ENCODE assay signal across 8 mouse cellular contexts in genomic region chr5:110230401-110230779, GRCm38 (mm10). TPM values are rescaled to one million over a fixed set of nuclear protein-coding genes. Genes with fewer than 3 reads are reported as not detected.
DNase-seq lines count a peak whose midpoint lies in the region; ATAC-seq and TF ChIP-seq lines count a peak whose summit lies in the region.

No protein-coding gene starts in this region.

- H3K4me3 ChIP-seq in cerebellum, adult 2 months (replicated peaks; ENCODE audit: insufficient read depth, low read depth, low read length): peak overlapping the region; percentile 93
- peak overlapping the region; percentile 88 for H3K4me3 ChIP-seq in thymus, adult 2 months (ENCODE audit: control insufficient read depth, insufficient read depth, low read length)
- H3K4me3 ChIP-seq in stomach, embryonic 16.5 days (replicated peaks; ENCODE audit: low read length): peak overlapping the region; percentile 68

- WGBS in cerebellum, adult 2 months: 1% methylated on average over 8 of the region's 8 CpGs
- 4% methylated on average over 8 of the region's 8 CpGs for WGBS in thymus, adult 2 months
- 6% methylated on average over 8 of the region's 8 CpGs for WGBS in stomach, embryonic 16.5 days

- peaks cover 10% of the 10 kb centered on the region for H3K4me1 ChIP-seq in cerebellum, adult 2 months (ENCODE audit: control insufficient read depth, insufficient read depth, low read length)
- peaks cover 3% of the 10 kb centered on the region for H3K4me1 ChIP-seq in thymus, adult 2 months (replicated peaks; ENCODE audit: control insufficient read depth, insufficient read depth, low read length)
- peaks cover 19% of the 10 kb centered on the region for H3K4me1 ChIP-seq in stomach, embryonic 16.5 days (ENCODE audit: control insufficient read depth, insufficient read depth, low read length)

- H3K9ac ChIP-seq in stomach, embryonic 16.5 days (ENCODE audit: low read length): peak overlapping the region; percentile 97

- ATAC-seq in stomach, embryonic 16.5 days (ENCODE audit: insufficient read depth, low FRiP score): no peak

- no peak for TF ChIP-seq POLR2A in cerebellum, adult 2 months (IDR thresholded peaks at IDR 0.05; ENCODE audit: borderline replicate concordance, insufficient read depth, low read length)
- TF ChIP-seq POLR2A in thymus, adult 2 months (IDR thresholded peaks at IDR 0.05; ENCODE audit: control insufficient read depth, extremely low read depth, insufficient read depth, low read length, poor library complexity): no peak

- H3K27ac ChIP-seq in cerebellum, adult 2 months (ENCODE audit: insufficient read depth, low read length): peak overlapping the region; percentile 96
- H3K27ac ChIP-seq in thymus, adult 2 months (ENCODE audit: control insufficient read depth, insufficient read depth, low read length): no peak overlapping the region
- H3K27ac ChIP-seq in stomach, embryonic 16.5 days (ENCODE audit: low read length): peak overlapping the region; percentile 98

- no peaks in the 10 kb centered on the region for H3K27me3 ChIP-seq in cerebellum, adult 2 months (ENCODE audit: control insufficient read depth, insufficient read depth, low read length)
- H3K27me3 ChIP-seq in thymus, adult 2 months (ENCODE audit: control insufficient read depth, insufficient read depth, low read length): no peaks in the 10 kb centered on the region
- no peaks in the 10 kb centered on the region for H3K27me3 ChIP-seq in stomach, embryonic 16.5 days (ENCODE audit: control insufficient read depth, insufficient read depth, low read length)

- H3K4me2 ChIP-seq in stomach, embryonic 16.5 days (ENCODE audit: low read depth, low read length): peak overlapping the region; percentile 72

- no peak for TF ChIP-seq CTCF in cerebellum, adult 2 months (IDR thresholded peaks at IDR 0.05; ENCODE audit: borderline replicate concordance, insufficient read depth, low read depth, low read length)
- no peak for TF ChIP-seq CTCF in thymus, adult 2 months (IDR thresholded peaks at IDR 0.05; ENCODE audit: borderline replicate concordance, control insufficient read depth, extremely low read depth, insufficient read depth, low read length, poor library complexity)

- H3K36me3 ChIP-seq in thymus, adult 2 months (ENCODE audit: control insufficient read depth, insufficient read depth, low read length): 0 out of 2 replicates have a peak, but pooled peaks cover 8% of the 10 kb centered on the region
- H3K36me3 ChIP-seq in stomach, embryonic 16.5 days (ENCODE audit: control insufficient read depth, insufficient read depth, low read length): no peaks in the 10 kb centered on the region

- H3K9me3 ChIP-seq in stomach, embryonic 16.5 days (replicated peaks; ENCODE audit: control insufficient read depth, low read length): no peaks in the 10 kb centered on the region

- DNase-seq in cerebellum, adult 2 months: no peak
- DNase-seq in cerebellum, postnatal 14 days: no peak
- no peak for DNase-seq in thymus, adult 2 months
- DNase-seq in thymus, postnatal 4 days: no peak
- DNase-seq in liver: peak; percentile 2
- DNase-seq in cerebellum, adult 11-12 months: no peak
- no peak for DNase-seq in ovary, postnatal 36 days (ENCODE audit: low spot score)

RNA-seq across cellular contexts. Expression of gene Ankle2, which starts 0.4 kb away (rescaled TPM):
- 22.8 and 23.5 TPM in 2 replicates for polyA plus RNA-seq in cerebellum, adult 2 months (2012; rRNA removed)
- 12.9 and 13.5 TPM in 2 replicates for polyA plus RNA-seq in thymus, adult 2 months (2012; rRNA removed)
- polyA plus RNA-seq in stomach, embryonic 16.5 days (2015; fragmentation: Nextera tagmentation; extraction: Ambion mirVana): 19.6 and 23.9 TPM in 2 replicates

RNA-seq across cellular contexts. Expression of gene Pgam5, which starts 39.3 kb away (rescaled TPM):
- polyA plus RNA-seq in cerebellum, adult 2 months (2012; rRNA removed): 39.7 and 41.6 TPM in 2 replicates
- 38.0 and 40.8 TPM in 2 replicates for polyA plus RNA-seq in thymus, adult 2 months (2012; rRNA removed)
- 45.0 and 46.3 TPM in 2 replicates for polyA plus RNA-seq in stomach, embryonic 16.5 days (2015; fragmentation: Nextera tagmentation; extraction: Ambion mirVana)

RNA-seq across cellular contexts. Expression of gene Golga3, which starts 53.9 kb away (rescaled TPM):
- polyA plus RNA-seq in cerebellum, adult 2 months (2012; rRNA removed): 21.7 and 22.5 TPM in 2 replicates
- polyA plus RNA-seq in thymus, adult 2 months (2012; rRNA removed): 11.5 and 12.3 TPM in 2 replicates
- polyA plus RNA-seq in stomach, embryonic 16.5 days (2015; fragmentation: Nextera tagmentation; extraction: Ambion mirVana): 21.3 and 22.0 TPM in 2 replicates

RNA-seq across cellular contexts. Expression of gene Pxmp2, which starts 55.6 kb away (rescaled TPM):
- polyA plus RNA-seq in cerebellum, adult 2 months (2012; rRNA removed): 9.5 and 9.9 TPM in 2 replicates
- polyA plus RNA-seq in thymus, adult 2 months (2012; rRNA removed): 3.5 and 4.7 TPM in 2 replicates
- 7.9 and 9.0 TPM in 2 replicates for polyA plus RNA-seq in stomach, embryonic 16.5 days (2015; fragmentation: Nextera tagmentation; extraction: Ambion mirVana)

RNA-seq across cellular contexts. Expression of gene Pole, which starts 55.7 kb away (rescaled TPM):
- polyA plus RNA-seq in cerebellum, adult 2 months (2012; rRNA removed): 1.3 and 1.6 TPM in 2 replicates
- polyA plus RNA-seq in thymus, adult 2 months (2012; rRNA removed): 27.5 and 36.4 TPM in 2 replicates
- 18.8 and 21.9 TPM in 2 replicates for polyA plus RNA-seq in stomach, embryonic 16.5 days (2015; fragmentation: Nextera tagmentation; extraction: Ambion mirVana)
